Mouse (Mus musculus): ENCODE results near the gene Dcst2. TPM values are rescaled to one million over a fixed set of nuclear protein-coding genes. Genes with fewer than 3 reads are reported as not detected.

The Dcst2 gene
- polyA plus RNA-seq, 1 experiment from 2014 or later, result 0.34 TPM

- 6% methylated on average over 28 of the region's 28 CpGs for WGBS
- no peaks in the 10 kb centered on the region for H3K9me3 ChIP-seq
- peak; percentile 99 for ATAC-seq (ENCODE audit: low FRiP score, low read depth)
Measured at GRCm38 (mm10) chr3:89411490-89412393, 50.0 kb downstream of the Dcst2 start, which contains the start of gene Flad1. Flad1 (minus strand) TSS chr3:89411870.

GRCm38 (mm10) chr3:89416158-89416557 is 54.4 kb downstream of the Dcst2 start:
- 95% methylated on average over 8 of the region's 8 CpGs for WGBS
- no peak overlapping the region for H3K4me3 ChIP-seq
- H3K27me3 ChIP-seq, result no peaks in the 10 kb centered on the region
- H3K27ac ChIP-seq (replicated peaks), result no peak overlapping the region
- no peak overlapping the region for H3K9ac ChIP-seq
- H3K4me1 ChIP-seq (replicated peaks), result peaks cover 36% of the 10 kb centered on the region
- ATAC-seq (ENCODE audit: low FRiP score, low read depth), result no peak
- no peak overlapping the region for H3K4me2 ChIP-seq
- H3K9me3 ChIP-seq, result no peaks in the 10 kb centered on the region
- H3K36me3 ChIP-seq, result peaks cover 11% of the 10 kb centered on the region

More at GRCm38 (mm10) chr3:89411490-89412393, 50.0 kb downstream of the Dcst2 start, which contains the start of gene Flad1:
- H3K9ac ChIP-seq, result peak within 1 kb of the TSS; percentile 50
- H3K4me2 ChIP-seq, result peak within 1 kb of the TSS; percentile 81
- H3K4me3 ChIP-seq, result peak within 1 kb of the TSS; percentile 45
- no peaks in the 10 kb centered on the region for H3K27me3 ChIP-seq
- peak within 1 kb of the TSS; percentile 76 for H3K27ac ChIP-seq (replicated peaks)
- peaks cover 25% of the 10 kb centered on the region for H3K4me1 ChIP-seq (replicated peaks)
- H3K36me3 ChIP-seq, result peaks cover 11% of the 10 kb centered on the region

DNA sequence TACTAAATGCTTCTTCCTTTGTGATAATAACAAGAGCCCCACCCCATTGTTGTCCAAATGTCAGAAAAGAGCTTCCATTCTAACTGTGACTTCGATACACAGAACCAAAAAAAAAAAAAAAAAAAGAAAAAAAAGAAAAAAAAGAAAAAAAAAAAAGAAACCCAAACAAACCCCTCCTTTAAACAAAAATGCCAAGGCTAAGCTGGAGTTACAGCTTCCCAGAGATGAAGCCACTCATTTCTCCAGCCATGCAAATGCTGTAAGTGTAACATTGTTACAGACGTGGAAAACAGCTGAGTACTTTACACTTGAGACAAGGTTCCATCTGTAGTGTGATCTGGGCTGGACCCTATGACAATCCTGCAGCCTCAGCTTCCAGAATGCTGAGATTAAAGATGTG is 55.4 kb downstream of the Dcst2 start:
- H3K4me3 ChIP-seq, result peak overlapping the region; percentile 64
- peak overlapping the region; percentile 96 for H3K4me2 ChIP-seq
- no peaks in the 10 kb centered on the region for H3K9me3 ChIP-seq
- peak overlapping the region; percentile 62 for H3K27ac ChIP-seq (replicated peaks)
- peak overlapping the region; percentile 2; the same call in 1 of the 2 replicates for H3K9ac ChIP-seq
- peaks cover 11% of the 10 kb centered on the region for H3K36me3 ChIP-seq
- no peak for ATAC-seq (ENCODE audit: low FRiP score, low read depth)
- no peaks in the 10 kb centered on the region for H3K27me3 ChIP-seq
- peaks cover 43% of the 10 kb centered on the region for H3K4me1 ChIP-seq (replicated peaks)
- 33% methylated on average over 2 of the region's 2 CpGs for WGBS

DNA sequence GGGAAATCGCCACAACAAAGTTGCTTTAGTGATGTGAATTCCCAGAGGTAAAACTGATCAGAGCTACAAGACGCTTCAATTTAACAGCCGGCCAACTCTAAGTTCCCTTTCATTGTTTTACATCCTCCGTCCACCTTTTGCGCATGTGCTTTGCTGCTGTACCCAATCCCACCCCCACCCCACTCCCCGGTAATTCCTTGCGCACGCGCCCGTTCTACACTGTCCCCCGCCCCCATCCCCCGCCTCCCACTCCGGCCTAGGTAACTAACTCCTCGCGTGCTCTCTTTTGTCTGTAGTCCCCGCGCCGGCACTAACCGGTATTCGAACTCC is 56.0 kb downstream of the Dcst2 start:
- Histone ChIP-seq H3K9ac (peak overlapping the region; percentile 2; the same call in 1 of the 2 replicates), H3K27ac (replicated peaks) (peak overlapping the region; percentile 62), H3K9me3 (no peaks in the 10 kb centered on the region), H3K27me3 (no peaks in the 10 kb centered on the region), H3K4me3 (peak overlapping the region; percentile 64), H3K4me2 (peak overlapping the region; percentile 96), H3K4me1 (replicated peaks) (peaks cover 40% of the 10 kb centered on the region), H3K36me3 (peaks cover 11% of the 10 kb centered on the region)
- ATAC-seq (ENCODE audit: low FRiP score, low read depth), result peak; percentile 63
- WGBS, result 0% methylated on average over 20 of the region's 20 CpGs

DNA sequence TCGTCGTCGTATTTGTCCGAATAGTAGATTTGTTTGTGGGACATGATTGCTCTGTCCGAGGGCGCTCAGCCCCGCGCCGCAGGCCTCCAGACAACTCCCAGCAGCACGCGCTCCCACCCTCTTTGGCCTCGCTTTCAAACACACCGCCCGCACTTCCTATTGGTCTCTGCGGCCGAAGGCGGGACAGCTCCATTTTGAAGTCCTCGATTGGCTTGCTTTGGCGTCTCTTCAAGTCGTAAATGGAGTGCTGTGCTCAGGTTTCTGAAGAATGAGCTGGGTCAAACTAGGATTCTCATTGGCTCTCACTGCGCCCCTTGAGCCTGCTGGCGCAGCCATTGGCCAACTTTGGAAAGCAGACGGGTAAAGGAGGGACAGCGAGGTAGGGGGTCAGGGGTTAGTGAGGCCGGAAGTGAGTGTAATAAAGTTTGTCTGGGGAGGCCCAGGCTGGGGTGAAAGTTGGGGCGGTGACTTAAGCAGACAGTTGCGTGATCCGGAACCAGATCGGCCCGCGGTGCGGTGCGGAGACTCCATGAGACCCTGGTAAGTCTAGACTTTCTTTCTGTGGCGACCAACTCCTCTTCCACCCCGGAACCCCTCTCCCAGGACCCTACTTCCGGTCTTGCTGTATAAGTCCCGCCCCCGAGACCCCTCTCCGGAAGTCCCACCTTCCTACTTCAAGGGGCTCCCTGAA is 56.5 kb downstream of the Dcst2 start, which contains the start of the genes Cks1b and Shc1:
Gene Cks1b, minus strand, starts transcription at position 214 of the 691 bp plus-strand sequence.
Gene Shc1, plus strand, starts transcription at position 274 of the 691 bp plus-strand sequence.
- H3K4me1 ChIP-seq (replicated peaks), result peaks cover 40% of the 10 kb centered on the region

DNA sequence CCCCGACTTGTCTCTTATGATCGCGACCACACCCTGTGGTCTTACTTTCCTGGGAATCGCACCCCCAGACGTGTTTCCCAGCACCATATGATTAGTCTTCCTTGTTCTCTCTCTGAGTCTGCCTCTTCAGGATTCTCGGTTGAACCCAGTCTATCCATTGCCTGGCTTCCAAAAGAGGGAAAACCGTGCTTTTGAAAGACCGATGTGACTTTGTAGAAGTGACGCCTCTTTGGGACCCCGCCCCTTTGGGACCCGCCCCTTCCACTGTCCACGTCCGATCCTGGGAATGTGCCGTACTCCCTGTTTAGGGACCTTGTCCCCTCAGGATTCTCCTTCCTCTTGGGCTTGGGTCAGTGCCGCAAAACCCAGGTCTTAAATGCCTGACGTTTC is 57.1 kb downstream of the Dcst2 start:
- peak; percentile 9; the same call in 1 of the 2 replicates for ATAC-seq (ENCODE audit: low FRiP score, low read depth)
- H3K9ac ChIP-seq, result peak overlapping the region; percentile 56
- H3K27me3 ChIP-seq, result no peaks in the 10 kb centered on the region
- H3K27ac ChIP-seq (replicated peaks), result peak overlapping the region; percentile 89
- H3K4me1 ChIP-seq (replicated peaks), result peaks cover 40% of the 10 kb centered on the region
- H3K9me3 ChIP-seq, result no peaks in the 10 kb centered on the region
- WGBS, result 0% methylated on average over 16 of the region's 16 CpGs
- H3K4me3 ChIP-seq, result peak overlapping the region; percentile 64
- peak overlapping the region; percentile 96 for H3K4me2 ChIP-seq
- H3K36me3 ChIP-seq, result peaks cover 11% of the 10 kb centered on the region

More for the DNA sequence above, 56.5 kb downstream of the Dcst2 start, which contains the start of the genes Cks1b and Shc1:
- peak; percentile 97 for ATAC-seq (ENCODE audit: low FRiP score, low read depth)
- Histone ChIP-seq H3K9ac (peak within 1 kb of the TSS; percentile 56), H3K36me3 (peaks cover 11% of the 10 kb centered on the region), H3K4me2 (peak within 1 kb of the TSS; percentile 96), H3K4me3 (peak within 1 kb of the TSS; percentile 64), H3K27me3 (no peaks in the 10 kb centered on the region), H3K27ac (replicated peaks) (peak within 1 kb of the TSS; percentile 89), H3K9me3 (no peaks in the 10 kb centered on the region)
- under 1% methylated on average over 39 of the region's 39 CpGs for WGBS

DNA sequence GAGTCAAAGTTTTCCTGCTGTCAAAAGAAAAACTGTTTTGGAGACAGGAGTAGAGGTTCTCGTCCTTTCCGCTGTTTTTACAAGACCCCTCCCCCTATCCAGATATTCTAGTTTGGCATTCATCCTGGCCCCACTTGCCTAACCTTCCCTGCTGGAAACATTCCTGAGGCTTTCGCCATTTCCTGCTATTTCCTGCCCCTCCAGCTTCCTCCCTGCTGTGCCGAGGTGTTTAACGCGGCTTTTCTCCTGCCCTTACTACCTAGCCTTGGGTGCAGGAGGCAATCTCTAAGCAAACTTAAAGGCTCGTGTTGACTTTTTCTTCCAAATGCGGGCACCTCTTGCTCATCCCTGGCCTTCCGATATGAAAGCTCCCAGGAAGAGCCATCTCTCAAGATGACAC is 57.8 kb downstream of the Dcst2 start:
- Histone ChIP-seq H3K9me3 (no peaks in the 10 kb centered on the region), H3K27me3 (no peaks in the 10 kb centered on the region), H3K9ac (peak overlapping the region; percentile 56), H3K27ac (replicated peaks) (peak overlapping the region; percentile 89), H3K4me2 (peak overlapping the region; percentile 96), H3K36me3 (peaks cover 7% of the 10 kb centered on the region), H3K4me1 (replicated peaks) (peaks cover 40% of the 10 kb centered on the region), H3K4me3 (peak overlapping the region; percentile 64)
- no peak for ATAC-seq (ENCODE audit: low FRiP score, low read depth)
- WGBS, result 4% methylated on average over 9 of the region's 9 CpGs

DNA sequence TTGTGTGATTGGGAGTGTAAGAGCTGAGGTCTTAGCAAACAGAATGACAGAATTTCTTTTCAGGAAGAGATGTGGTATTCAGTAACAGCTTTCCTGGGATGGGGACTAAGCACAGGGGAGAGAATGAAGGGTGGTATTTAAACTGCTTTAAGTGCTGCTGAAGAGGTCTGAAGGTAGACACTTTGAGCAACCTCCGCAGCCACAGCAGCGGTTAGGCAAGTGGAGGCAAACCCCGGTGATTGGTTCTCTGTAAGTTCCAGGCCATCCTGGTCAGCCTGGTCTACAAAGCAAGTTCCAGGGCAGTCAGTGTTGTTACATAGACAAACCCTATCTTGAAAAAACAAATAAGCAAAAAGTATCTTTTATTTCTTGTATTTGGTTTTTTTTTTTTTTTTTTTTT is 58.2 kb downstream of the Dcst2 start:
- ATAC-seq (ENCODE audit: low FRiP score, low read depth), result no peak
- Histone ChIP-seq H3K4me2 (peak overlapping the region; percentile 96), H3K27ac (replicated peaks) (peak overlapping the region; percentile 89), H3K9me3 (no peaks in the 10 kb centered on the region), H3K36me3 (peaks cover 3% of the 10 kb centered on the region), H3K9ac (peak overlapping the region; percentile 56; the same call in 1 of the 2 replicates), H3K4me3 (peak overlapping the region; percentile 64), H3K27me3 (no peaks in the 10 kb centered on the region), H3K4me1 (replicated peaks) (peaks cover 40% of the 10 kb centered on the region)
- 38% methylated on average over 3 of the region's 3 CpGs for WGBS

GRCm38 (mm10) chr3:89420421-89420820 is 58.6 kb downstream of the Dcst2 start:
- Histone ChIP-seq H3K27ac (replicated peaks) (peak overlapping the region; percentile 15), H3K4me2 (no peak overlapping the region; the same call in 1 of the 2 replicates), H3K9ac (no peak overlapping the region), H3K4me1 (replicated peaks) (peaks cover 40% of the 10 kb centered on the region), H3K36me3 (no peaks in the 10 kb centered on the region), H3K27me3 (no peaks in the 10 kb centered on the region), H3K4me3 (no peak overlapping the region), H3K9me3 (no peaks in the 10 kb centered on the region)
- ATAC-seq (ENCODE audit: low FRiP score, low read depth), result no peak
- 61% methylated on average over 2 of the region's 2 CpGs for WGBS

DNA sequence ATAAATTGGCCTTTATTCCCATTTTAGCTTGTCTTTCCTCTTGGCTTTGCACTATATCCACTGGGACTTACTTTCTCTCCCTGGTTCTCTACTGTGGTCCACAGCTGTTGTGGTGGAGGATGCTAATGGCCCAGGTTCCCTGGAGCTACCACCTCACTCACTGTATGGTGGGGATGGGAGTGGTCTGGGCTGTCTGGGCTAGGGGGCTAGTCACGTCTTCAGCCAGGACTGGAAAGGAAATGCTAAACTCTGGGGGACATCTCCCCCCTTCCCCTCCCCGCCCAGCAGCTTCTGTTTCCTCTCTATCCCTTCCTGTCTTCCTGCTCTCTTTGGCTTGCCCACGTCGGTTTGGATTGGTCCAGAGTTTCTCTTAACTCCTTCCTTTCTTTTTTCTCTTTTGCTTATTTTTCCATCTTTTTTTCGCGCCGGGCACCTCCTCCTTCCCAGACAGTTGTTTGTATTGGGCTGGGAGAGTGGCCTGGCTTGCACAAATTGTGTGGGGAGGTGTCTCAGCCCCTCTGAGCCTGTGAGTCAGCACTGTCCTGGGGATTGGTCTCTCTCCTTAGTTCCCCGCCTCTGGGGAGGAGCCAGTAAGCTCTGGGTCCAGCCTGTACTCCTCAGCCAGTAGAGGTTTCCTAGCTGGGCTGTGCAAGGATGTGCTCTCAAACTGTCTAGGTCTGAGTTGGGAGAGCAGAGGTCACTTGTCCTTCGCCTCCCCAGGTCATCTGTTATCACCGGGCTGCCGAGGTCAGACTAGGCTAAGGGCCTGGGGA is 59.4 kb downstream of the Dcst2 start:
- Histone ChIP-seq H3K36me3 (no peaks in the 10 kb centered on the region), H3K4me2 (peak overlapping the region; percentile 58), H3K9me3 (no peaks in the 10 kb centered on the region), H3K4me3 (peak overlapping the region; percentile 34), H3K4me1 (replicated peaks) (peaks cover 40% of the 10 kb centered on the region), H3K9ac (peak overlapping the region; percentile 50), H3K27me3 (no peaks in the 10 kb centered on the region), H3K27ac (replicated peaks) (peak overlapping the region; percentile 31)
- ATAC-seq (ENCODE audit: low FRiP score, low read depth), result peak; percentile 35; the same call in 1 of the 2 replicates
- 3% methylated on average over 11 of the region's 11 CpGs for WGBS

GRCm38 (mm10) chr3:89421810-89422473 is 60.2 kb downstream of the Dcst2 start:
- Histone ChIP-seq H3K36me3 (no peaks in the 10 kb centered on the region), H3K4me1 (replicated peaks) (peaks cover 34% of the 10 kb centered on the region), H3K27ac (replicated peaks) (peak overlapping the region; percentile 31; the same call in 1 of the 2 replicates)

More at GRCm38 (mm10) chr3:89421810-89422473, 60.2 kb downstream of the Dcst2 start:
- 9% methylated on average over 22 of the region's 22 CpGs for WGBS
- peak overlapping the region; percentile 50 for H3K9ac ChIP-seq
- H3K4me2 ChIP-seq, result peak overlapping the region; percentile 58
- ATAC-seq (ENCODE audit: low FRiP score, low read depth), result no peak
- no peaks in the 10 kb centered on the region for H3K27me3 ChIP-seq
- no peaks in the 10 kb centered on the region for H3K9me3 ChIP-seq
- peak overlapping the region; percentile 34 for H3K4me3 ChIP-seq
